Mouse (Mus musculus): ENCODE data around the gene Pdlim1.
A peak's percentile ranks its signal among the peaks of the same experiment; 100 is the strongest.

The Pdlim1 gene

DNA sequence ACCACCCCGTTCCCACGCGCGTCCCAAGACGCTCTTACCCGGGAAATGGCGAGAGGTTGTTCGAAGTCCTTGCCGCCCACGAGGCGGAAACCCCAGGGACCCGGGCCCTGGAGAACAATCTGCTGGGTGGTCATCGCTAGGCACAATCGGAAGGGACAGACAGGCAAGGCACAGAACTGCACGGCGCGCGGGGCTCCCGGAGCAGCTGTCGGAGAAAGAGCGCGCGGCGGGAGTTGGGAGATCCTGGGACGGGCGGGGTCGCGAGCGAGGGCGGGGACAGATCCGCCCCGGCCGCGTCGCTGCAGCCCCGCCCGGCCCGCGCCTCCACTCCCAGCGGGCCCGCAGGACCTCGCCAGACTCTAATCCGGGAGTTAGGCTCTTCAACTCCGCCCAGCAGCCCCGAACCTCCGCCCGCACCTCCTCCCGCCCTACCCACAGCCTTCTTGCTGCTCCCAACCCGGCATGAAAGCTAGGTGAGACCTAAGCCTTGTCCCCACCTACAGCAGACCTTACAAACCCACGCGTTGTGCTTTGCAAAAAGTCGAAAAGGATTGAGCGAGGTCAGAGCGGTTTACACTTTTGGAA lies at the start of gene Pdlim1:
TSS of gene Pdlim1 (minus strand) at position 535 of the 585 bp plus-strand sequence.
- DNase-seq: peak; percentile 59 to 71

DNA sequence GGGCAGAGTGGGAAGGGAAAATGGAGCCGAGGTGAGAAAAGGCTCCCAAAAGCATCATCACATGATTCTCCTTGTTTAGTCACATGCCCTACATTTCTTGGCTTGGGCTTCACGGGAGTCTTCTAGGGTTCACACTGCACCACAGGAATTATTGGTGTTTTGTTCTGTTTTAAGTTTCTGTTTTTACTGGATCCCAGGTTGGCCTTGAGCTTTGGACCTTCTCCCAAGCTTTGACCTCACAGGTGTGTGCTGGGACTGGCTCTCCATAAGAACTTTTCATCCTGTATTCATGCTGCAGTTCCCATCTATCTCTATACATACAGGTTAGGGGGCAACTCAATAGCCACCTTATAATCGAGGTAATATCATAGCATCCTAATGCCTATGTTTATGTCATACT lies 47.6 kb upstream of the Pdlim1 start:
- no peak for DNase-seq

DNA sequence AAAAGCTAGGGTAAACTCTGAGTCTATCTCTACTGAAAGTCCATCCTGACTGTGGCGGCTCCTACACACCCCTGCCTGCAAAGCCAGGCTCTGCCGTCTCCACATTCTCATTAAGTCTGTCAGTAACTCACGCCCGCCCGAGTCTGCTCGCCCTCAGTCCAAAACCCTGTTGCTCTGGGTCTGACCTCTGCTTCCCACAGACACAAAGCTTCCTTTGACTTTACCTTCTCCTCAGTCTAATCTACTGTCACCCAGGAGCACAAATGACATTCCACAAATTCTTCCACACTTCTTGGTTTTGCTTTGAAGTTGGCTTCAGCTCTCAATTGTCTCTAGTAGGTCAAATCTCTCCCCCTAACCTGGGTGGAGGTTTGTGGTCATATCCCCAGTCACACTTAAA lies 46.9 kb upstream of the Pdlim1 start:
- DNase-seq: no peak

DNA sequence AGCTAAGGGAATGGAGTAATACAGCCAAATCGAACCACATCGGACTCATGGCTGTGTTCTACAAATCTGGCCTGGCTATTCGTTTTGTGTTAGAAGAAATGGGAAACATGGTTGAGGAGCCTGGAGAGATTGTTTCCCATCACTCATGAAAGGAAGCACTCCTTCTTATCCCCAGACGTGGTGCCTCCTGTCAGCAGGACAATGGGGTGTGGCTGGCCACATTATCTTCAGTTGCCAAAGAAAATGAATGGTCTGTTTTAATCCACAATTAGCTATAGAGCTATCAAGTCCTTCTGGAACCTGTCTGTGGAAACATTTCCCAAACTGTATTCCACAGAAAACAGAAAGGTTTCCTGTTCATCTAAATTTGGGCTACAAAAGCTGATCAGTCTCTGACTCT lies 45.4 kb upstream of the Pdlim1 start:
- DNase-seq: no peak

DNA sequence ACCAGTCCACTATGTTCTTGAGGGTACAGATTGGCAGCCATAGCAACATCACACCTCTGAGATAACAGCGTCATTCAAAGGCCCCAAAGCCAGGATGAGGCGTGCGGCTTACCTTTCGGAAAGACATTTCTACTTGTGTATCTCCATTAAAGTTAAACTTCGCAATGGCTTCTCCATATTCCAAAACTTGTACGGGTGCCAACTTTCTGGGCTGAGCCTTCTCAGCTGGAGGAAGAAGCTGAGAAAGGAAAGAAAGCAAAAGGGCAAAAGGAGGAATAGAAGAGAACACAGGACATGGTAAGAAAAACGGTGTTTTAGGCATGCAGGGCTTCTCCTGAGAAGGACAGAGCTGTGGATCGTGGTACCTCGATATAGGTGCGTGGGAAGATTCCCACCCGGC lies 42.6 kb upstream of the Pdlim1 start:
- DNase-seq: no peak

DNA sequence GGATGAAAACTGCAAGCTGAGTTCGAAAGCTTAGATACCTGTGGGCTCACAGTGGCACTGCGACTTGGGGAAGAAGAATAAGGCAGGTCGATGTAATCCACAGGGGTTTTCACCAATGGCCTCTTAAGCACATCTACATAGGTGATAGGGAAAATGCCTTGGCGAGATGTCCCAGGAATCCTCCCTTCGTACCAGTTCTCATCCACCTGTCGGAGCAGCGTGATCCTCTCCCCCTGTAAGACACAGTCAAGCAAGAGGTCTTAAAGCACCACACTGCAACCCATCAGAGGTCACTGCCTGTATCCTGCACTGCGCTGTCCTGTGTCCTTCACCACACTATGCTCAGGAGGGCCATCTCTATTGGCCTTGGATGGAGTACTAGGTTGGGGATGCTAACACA lies 40.0 kb upstream of the Pdlim1 start:
- DNase-seq: no peak

DNA sequence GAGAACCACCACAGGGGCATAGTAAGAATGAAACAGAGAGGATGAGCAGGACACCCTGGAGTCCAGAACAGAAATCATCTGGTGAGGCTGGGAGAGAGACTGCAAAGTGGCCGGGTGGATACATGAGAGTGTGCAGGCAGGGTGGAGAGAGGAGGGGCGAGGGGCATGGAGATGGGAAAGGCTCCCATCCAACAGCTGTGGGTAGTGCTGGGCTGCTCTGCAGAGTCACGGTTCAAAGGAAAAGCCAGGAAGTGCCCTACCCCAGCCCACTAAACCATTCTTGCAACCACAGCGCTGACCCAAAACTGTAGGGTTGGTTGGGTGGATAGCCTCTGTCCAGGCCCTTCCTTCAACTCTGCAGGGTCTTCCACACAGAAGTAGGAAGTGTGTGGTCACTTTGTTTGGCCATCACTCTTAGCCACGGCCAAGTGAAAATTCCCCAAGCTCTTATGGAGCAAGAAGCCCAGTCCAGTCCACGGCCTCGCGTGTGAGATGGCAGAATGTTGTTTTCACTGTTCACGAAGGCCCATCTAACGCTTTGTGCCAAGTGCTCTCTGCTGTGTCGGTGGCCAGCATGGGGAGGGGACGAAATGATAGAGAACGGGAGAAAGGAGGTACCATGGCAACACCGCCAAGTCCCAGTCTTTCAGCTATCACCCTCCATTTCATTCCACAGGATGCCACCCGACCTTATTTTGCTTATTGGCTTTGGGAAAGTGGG lies 38.9 kb upstream of the Pdlim1 start:
- DNase-seq: no peak

DNA sequence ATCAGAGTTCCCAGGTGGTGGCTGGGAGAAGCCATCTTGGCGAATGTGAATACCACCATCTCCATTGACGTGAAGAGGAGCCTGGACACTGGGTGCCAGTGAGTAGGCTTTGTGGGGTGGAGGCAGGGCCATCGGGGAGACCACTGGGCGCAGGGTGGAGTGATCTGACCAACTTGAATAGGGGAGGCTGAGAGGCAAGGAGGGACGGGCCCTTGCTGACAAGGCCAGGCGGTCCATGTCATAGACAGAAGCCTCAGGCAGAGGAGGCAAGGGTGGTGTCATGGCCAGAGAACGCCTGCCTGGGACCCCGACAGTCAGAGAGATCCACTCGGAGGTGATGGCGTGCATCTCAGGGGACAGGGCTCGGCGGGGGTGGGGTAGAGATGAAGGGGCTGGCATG lies 38.3 kb upstream of the Pdlim1 start:
- DNase-seq: no peak

DNA sequence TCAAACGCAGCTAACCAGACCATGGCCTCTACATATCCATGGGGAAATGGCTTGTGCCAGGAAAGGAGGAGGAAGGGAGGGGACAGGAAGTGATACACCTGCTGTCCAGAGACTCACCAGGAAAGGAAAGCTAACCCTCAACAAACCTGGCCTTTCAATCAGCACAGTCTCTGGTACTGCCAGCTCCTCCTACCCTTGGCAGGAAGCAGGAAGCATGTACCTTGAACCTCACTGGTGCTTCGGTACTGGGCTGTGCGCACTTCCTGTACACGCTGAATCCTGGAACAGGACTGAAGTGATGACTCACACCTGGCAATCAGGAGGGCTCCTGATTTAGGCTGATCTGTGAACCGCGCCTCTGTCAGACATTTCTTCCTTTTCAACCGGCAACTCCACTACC lies 35.9 kb upstream of the Pdlim1 start:
- no peak for DNase-seq

DNA sequence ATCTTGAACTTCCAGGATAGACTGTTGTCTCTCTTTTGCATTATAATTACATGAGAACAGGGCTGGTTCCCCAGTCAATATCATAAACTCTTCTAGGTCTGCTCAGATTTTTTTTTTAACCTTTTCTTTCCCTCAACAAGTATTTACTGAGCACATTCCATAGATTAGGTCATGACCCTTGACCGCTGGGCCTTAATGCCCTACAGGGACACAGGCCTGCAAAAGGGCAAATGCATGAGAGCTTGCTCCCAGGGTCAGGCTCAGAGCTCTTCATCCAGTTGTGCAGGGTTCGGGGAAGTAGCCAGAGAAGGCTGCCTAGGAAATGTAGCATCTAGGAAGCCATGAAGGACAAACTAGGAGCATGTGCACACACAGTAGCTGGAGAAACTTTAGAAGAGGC lies 35.0 kb upstream of the Pdlim1 start:
- DNase-seq: no peak

DNA sequence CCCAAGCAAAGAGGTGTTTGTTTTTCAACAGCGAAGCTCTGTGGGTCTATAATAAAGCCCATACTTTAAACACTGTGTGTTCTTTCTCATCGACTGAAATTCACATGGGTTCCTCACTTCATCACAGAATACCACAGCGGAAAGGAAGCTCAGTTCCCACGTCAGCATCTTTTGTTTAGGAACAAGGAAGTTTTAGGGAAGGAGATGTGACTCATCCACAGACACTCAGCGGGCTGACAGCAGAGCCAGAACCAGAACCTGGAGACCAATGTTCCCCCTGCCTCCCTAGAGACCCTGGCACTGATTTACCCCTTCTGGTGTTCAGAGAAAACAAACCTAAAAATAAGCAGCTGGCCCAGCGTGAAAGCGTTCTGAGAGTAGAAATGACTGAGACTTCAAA lies 33.8 kb upstream of the Pdlim1 start:
- DNase-seq: no peak

DNA sequence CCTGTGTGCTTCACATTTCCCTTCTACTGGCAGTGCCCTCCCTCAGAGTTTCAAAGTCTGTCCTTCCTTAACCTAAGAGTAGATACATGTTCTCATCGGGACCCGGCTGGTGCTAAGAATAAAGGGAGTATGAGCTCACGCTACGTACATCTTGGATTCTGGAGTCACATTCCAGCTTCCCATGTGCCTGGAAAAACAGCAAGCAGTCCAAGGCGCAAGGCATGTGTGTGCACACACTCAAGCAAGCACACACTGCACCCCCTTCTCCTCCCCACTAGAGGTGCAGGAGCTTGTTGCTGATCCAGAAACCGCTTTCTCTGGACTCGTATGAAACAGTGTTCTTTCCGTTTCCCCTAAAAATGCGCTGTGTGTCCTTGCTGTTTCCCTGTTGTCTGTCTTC lies 31.3 kb upstream of the Pdlim1 start:
- no peak for DNase-seq

DNA sequence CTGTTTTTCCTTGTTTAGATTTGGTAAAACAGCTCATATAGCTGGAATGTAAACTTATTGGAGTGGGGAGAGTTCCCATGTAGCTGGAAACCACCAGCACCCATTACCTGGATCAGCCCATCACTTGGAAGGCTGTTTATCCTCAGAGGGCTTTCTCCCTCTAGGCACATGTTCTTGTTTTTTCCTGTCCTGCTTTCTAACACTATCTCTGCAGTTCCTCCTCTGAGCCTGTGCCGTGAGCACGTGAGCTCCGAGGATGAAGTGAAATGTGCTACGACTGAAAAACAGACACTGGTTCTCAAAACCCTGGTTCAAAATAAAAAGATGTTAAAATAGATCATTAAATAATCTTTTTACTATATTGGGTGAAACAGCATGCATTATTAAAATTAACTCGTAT lies 30.8 kb upstream of the Pdlim1 start:
- DNase-seq: no peak

DNA sequence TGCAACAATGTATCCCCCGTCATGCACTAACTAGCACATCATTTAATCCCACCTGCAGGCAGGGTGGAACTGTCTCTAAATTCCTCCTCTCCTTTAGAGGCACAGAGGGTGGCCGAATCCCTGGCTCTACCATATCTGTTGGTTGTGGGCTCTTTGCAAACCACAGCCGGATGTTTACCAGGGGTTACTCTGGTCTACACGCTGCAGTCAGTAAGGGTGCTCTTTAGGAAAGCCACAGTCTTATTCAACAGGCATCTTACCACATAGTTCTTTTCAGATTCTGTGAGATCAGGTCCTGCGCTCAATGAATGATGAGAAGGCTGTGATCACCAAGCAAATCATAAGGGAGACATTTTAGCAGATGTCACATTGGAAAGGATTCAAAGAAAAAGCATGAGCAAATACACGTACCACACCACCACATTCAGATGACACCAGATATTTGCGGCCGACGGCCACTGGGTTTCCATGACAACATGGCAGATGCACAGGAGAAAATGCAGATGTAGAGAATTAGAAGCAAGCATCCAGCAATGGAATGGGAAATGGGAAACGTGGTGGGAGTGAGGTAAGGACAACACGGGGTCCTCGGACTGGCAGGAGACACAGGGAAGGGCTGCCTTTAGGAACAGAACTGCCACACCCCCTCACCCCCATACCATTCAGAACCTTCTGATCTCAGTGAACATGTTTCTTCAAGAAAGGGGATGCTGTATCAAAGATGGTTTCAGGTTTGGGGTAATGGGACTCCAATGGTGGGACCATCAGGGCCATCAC lies 28.5 kb upstream of the Pdlim1 start:
- DNase-seq: no peak

DNA sequence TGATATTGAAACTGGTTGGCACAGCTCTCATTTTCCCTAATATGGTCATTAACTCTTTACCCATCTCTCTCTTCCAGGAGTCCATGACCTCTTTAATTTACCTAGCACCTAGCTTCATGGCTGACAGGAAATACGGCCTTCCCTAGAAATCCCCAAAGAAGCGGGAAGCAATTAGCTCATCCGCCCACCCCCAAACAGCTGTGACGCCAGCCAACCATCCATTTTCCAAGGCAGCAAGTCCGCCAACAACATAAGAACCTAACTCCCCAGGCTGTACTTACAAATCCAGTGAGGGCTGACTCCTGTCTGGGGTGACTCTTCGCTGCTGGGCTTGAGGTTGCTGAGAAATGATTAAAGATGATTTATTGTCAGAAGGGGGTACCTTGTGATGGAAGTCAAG lies 27.5 kb upstream of the Pdlim1 start:
- no peak for DNase-seq

DNA sequence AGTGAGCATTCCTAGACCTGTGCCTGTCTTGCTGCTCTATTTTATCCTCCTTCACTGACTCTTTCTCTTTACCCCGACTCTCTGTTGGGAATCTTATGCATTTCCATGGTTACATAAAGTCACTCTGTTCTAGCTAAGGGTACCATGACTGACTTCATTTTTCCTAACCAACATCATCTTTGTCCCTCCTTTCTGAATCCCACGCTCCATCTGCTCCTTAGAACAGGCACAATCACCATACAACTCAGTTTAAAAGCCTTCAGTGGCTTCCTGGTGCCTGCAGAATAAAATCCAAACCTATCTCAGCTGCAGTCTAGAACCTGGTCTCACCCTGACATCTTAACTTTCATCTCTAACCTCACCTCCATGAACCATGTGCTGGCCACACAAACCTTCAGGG lies 26.9 kb upstream of the Pdlim1 start:
- DNase-seq: no peak

DNA sequence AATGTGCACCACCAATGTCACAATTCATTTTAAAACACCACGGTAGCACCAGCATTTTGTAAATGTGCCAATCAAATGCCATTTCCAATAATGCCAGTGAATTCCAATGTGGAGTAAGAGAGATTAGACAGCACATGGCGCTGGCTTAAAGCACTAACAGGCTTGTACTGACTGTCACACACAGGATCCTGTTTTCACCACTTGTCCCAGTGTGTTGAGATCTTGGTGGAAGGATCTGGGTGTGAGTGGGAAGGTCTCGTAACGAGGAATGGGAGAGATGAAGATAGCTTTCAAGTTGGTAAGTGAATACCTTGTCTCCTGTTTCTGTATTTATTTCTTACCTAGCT lies 26.1 kb upstream of the Pdlim1 start:
- no peak for DNase-seq

DNA sequence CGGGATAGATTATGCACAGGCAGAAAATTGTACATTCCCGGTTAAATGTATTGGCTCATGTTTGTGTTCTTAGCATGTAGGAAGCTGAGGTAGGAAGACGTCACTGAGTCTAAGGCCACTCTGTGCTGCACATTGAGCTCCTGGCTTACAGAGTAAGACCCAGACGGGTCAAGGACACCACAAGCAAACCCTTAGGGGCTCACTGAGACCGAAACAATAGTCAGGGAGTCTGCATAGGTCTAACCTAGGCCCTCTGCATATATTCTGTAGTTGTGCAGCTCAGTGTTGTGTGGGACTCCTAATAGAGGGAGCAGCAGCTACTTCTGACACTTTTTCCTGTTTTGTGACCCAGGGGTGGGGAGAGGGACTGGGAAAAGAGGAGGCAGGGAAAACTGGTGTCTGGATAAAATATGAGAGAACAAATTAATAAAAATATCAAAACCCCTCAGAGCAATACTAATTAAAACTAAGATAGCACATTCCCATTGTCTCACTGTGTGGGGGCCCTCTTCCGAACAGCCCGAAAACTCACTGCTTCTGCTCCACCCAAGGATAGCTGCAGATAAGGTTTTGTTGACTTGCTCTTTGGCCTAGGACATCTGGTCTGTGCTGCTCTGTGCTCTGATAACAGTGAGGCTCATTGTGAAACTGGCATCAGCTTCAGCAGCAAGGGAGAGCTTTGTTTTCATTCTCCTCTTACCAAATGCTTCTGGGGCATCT lies 25.6 kb upstream of the Pdlim1 start:
- no peak for DNase-seq

DNA sequence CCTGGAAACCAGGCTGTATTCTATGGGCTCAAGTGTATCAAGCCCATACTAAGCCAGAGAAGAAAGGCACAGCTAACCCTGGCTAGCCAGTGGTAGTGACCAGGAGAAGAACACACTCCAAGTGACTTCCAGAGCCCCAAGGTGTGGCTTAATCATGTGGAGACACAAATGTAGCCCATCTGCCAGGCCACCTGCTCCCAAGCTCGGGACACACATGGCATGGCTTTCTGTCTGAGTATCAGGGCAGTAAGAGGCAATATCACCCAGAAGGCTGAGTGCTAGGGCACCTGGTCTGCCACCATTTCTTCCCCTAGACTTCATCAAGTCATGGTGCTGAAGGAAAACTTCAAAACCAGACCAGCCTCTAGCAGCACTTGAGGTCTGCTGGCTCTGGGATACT lies 22.6 kb upstream of the Pdlim1 start:
- DNase-seq: no peak

DNA sequence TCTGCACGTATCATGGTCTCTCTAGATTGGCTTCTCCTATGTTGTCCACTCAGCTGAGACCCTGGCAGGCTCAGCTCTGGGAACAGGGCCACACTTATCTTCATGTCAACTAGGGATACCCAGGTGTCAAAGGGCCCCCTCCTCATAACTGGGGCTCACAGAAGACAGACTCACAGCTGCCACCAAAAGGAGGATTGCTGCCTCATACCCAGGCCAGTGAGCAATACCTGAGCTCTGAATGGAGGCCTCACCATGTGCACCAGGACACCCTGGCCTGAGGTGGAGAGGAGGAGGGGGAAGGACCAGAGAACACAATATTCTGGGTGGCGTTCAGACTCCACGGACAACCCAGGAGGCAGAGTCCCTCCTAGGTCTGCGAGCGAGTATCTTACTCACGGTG lies 22.1 kb upstream of the Pdlim1 start:
- DNase-seq: no peak

DNA sequence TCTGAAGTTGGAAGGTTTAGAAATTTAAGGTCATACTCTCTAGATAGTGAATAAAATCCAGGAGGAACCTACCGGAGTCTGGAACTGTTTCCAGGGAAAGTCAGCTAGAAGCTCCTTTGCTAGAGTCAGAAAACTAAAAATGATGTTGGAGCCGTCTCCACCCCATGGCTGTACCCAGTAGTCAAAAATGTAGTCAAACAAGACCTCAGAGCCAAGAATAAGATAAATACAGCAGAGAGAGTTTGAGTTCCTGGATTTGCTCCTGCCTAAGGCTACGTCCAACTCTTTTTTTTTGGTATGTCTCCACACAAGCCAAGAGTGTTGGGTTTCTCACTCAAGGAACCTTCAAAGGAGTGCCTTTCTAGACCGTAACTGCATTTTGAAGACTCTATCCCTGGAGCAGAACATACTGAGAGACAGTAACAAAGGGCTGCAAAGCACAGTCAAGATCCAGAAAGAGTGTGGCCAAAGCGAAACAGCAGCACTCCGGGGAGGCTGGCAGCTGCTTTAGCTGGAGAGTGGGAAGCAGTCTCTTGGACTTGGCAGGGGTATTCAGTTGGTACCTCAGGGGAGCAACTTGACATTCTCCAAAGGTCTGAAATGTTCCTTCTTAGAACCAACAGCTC lies 18.6 kb upstream of the Pdlim1 start:
- no peak for DNase-seq

DNA sequence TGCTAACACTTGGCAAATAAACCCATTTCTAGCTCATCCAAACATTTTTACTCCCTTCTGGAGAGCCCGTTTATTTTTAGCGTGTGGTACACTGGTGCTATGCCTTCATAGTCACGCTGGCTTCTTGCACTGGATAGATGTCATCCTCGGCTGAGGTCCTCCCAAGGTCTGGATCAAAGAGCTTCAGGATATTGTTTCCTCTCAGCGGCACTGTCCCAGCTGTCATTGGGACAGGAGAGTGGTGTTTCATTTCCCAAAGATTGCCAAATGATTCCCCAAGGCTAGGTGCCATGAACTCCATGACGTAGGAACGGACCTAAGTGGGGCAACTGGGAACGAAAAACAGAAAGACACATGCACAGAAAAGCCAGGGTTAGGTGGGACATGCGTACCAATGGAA lies 16.8 kb upstream of the Pdlim1 start:
- no peak for DNase-seq

DNA sequence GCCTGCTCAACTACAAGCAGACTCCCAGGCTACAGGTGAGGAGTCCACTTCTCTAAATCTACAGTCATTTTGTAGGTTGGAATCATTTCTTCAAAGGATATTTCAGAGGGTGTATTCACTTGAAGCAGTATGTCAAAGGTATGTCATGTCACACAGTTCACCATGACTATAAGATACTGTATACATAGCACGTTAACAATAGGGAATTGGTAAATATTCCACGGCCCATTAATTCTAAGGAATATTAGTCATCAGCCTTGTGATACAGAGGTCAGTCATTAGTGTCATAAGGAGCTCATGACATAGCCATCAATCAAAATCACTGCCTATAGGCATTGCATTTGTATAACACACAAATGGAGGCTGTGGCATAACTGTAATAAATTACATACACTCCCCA lies 13.1 kb upstream of the Pdlim1 start:
- no peak for DNase-seq
